Mouse (Mus musculus): ENCODE data around the gene Relt.

Relt gene

GRCm38 (mm10) chr7:100805391-100805790 lies 57.9 kb downstream of the Relt start:
- in situ Hi-C loops (cut with MboI, MseI), result no loop called here

DNA sequence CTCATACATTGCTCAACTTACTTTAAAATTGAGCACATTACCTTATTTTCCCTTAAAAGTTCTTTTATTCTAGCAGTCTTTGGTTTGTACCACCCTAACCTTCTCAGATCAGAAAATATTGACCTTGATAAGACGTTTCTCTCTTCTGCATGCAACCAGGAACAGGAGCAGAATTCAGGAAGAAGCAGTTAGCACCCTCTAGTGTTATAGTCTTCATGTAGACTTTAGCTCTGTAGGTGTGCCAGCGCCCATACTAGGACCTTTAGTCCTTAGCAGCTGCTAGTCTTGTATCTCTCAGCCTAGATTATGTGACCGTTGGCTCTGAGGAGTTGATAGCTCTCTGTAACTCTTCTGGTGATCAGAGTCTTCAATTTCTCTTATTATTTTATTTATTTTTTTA lies 64.4 kb downstream of the Relt start:
- in situ Hi-C loops (cut with MboI, MseI), result no loop called here
